Mouse (Mus musculus): ENCODE measurements at regions not wholly inside any gene's neighbourhood (a gene's known extent, or its start where the extent isn't known, plus 50 kb on each side); places are given as distances from the start of the nearest gene placed in this dataset.

DNA sequence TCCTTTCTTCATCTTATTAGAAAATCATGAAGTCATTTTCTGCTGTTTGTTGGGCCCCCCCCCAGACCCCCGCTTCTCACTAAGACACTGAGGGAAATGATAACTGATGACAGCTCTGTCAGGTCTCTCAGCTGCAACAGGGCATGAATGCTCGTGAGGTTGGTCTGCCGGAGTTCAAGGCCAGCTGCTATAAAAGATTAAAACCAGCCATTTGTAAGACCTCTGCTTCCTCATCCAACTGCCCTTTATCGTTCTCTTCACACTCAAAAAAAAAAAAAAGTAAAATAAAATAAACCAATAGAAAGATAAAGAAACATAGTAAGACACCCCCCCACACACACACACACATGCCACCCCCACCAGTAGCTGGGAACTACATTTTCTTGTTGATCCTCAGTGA lies 153.0 kb upstream of the Rpl38 start:
- 40% methylated on average over 4 of the region's 4 CpGs for WGBS
- Histone ChIP-seq H3K27me3 (peaks cover 11% of the 10 kb centered on the region), H3K9ac (no peak overlapping the region), H3K9me3 (replicated peaks) (no peaks in the 10 kb centered on the region), H3K4me1 (replicated peaks) (no peaks in the 10 kb centered on the region; the same call in 1 of the 2 replicates), H3K4me2 (no peak overlapping the region), H3K4me3 (no peak overlapping the region), H3K27ac (no peak overlapping the region), H3K36me3 (no peaks in the 10 kb centered on the region)
- no peak for ATAC-seq (replicated peaks; ENCODE audit: insufficient number of reproducible peaks, insufficient read depth, low FRiP score, low read depth)

GRCm38 (mm10) chr11:114514126-114514525 lies 154.2 kb upstream of the Rpl38 start:
- H3K9ac ChIP-seq: no peak overlapping the region
- H3K27me3 ChIP-seq: peaks cover 11% of the 10 kb centered on the region
- no peaks in the 10 kb centered on the region; the same call in 1 of the 2 replicates for H3K4me1 ChIP-seq (replicated peaks)
- no peaks in the 10 kb centered on the region for H3K9me3 ChIP-seq (replicated peaks)
- WGBS: 89% methylated on average over 2 of the region's 2 CpGs
- no peak overlapping the region for H3K27ac ChIP-seq
- no peak for ATAC-seq (replicated peaks; ENCODE audit: insufficient number of reproducible peaks, insufficient read depth, low FRiP score, low read depth)
- no peaks in the 10 kb centered on the region for H3K36me3 ChIP-seq
- H3K4me2 ChIP-seq: no peak overlapping the region
- no peak overlapping the region for H3K4me3 ChIP-seq

GRCm38 (mm10) chr11:114513446-114513845 lies 154.9 kb upstream of the Rpl38 start:
- no peak overlapping the region for H3K4me2 ChIP-seq
- 23% methylated on average over 5 of the region's 5 CpGs for WGBS
- no peak for ATAC-seq (replicated peaks; ENCODE audit: insufficient number of reproducible peaks, insufficient read depth, low FRiP score, low read depth)
- H3K4me3 ChIP-seq: no peak overlapping the region
- no peak overlapping the region for H3K27ac ChIP-seq
- H3K9me3 ChIP-seq (replicated peaks): no peaks in the 10 kb centered on the region
- no peaks in the 10 kb centered on the region; the same call in 1 of the 2 replicates for H3K4me1 ChIP-seq (replicated peaks)
- H3K36me3 ChIP-seq: no peaks in the 10 kb centered on the region
- no peak overlapping the region for H3K9ac ChIP-seq
- H3K27me3 ChIP-seq: peaks cover 11% of the 10 kb centered on the region

GRCm38 (mm10) chr11:114511994-114512393 lies 156.3 kb upstream of the Rpl38 start:
- Histone ChIP-seq H3K27ac (no peak overlapping the region), H3K27me3 (peaks cover 11% of the 10 kb centered on the region), H3K9ac (no peak overlapping the region), H3K4me2 (no peak overlapping the region), H3K36me3 (no peaks in the 10 kb centered on the region), H3K9me3 (replicated peaks) (no peaks in the 10 kb centered on the region), H3K4me3 (no peak overlapping the region), H3K4me1 (replicated peaks) (no peaks in the 10 kb centered on the region; the same call in 1 of the 2 replicates)
- WGBS: 15% methylated on average over 5 of the region's 5 CpGs
- ATAC-seq (replicated peaks; ENCODE audit: insufficient number of reproducible peaks, insufficient read depth, low FRiP score, low read depth): no peak

DNA sequence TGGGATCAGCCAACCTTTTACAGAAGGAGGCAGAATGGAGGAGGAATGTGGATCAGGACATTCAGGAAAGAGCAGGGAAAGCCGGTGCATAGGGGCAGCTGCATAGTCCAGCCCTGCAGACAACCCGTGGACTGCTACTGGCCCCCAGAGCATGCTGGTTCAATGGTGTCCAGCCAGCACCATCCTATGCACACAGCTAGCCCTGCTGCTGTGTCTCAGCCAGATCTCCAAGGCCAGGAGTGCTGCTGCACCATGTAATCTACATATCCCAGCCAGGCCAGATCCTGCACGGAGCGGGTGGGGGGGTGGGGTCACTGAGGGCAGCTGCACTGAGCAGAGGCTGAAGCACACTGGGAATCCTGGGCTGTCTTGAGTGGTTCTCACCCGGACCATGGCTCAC lies 165.8 kb upstream of the Rpl38 start:
- 15% methylated on average over 5 of the region's 5 CpGs for WGBS

GRCm38 (mm10) chr11:114501869-114502540 lies 166.3 kb upstream of the Rpl38 start:
- no peak overlapping the region for H3K9ac ChIP-seq
- H3K4me2 ChIP-seq: no peak overlapping the region
- 39% methylated on average over 4 of the region's 5 CpGs for WGBS
- no peak for ATAC-seq (replicated peaks; ENCODE audit: insufficient number of reproducible peaks, insufficient read depth, low FRiP score, low read depth)
- H3K4me1 ChIP-seq (replicated peaks): no peaks in the 10 kb centered on the region; the same call in 1 of the 2 replicates
- no peaks in the 10 kb centered on the region for H3K36me3 ChIP-seq
- H3K9me3 ChIP-seq (replicated peaks): no peaks in the 10 kb centered on the region
- no peak overlapping the region for H3K27ac ChIP-seq
- H3K4me3 ChIP-seq: no peak overlapping the region
- no peaks in the 10 kb centered on the region for H3K27me3 ChIP-seq

More for the DNA sequence above, 165.8 kb upstream of the Rpl38 start:
- no peak overlapping the region for H3K4me2 ChIP-seq
- no peaks in the 10 kb centered on the region for H3K27me3 ChIP-seq
- no peak for ATAC-seq (replicated peaks; ENCODE audit: insufficient number of reproducible peaks, insufficient read depth, low FRiP score, low read depth)
- no peak overlapping the region for H3K4me3 ChIP-seq
- no peaks in the 10 kb centered on the region for H3K9me3 ChIP-seq (replicated peaks)
- no peak overlapping the region for H3K9ac ChIP-seq
- no peaks in the 10 kb centered on the region for H3K36me3 ChIP-seq
- no peak overlapping the region for H3K27ac ChIP-seq
- no peaks in the 10 kb centered on the region; the same call in 1 of the 2 replicates for H3K4me1 ChIP-seq (replicated peaks)

- Histone ChIP-seq H3K4me1 (replicated peaks) (no peaks in the 10 kb centered on the region; the same call in 1 of the 2 replicates), H3K4me3 (no peak overlapping the region), H3K9ac (no peak overlapping the region), H3K27me3 (peaks cover 3% of the 10 kb centered on the region; the same call in 1 of the 2 replicates), H3K9me3 (replicated peaks) (no peaks in the 10 kb centered on the region), H3K27ac (no peak overlapping the region), H3K36me3 (no peaks in the 10 kb centered on the region), H3K4me2 (no peak overlapping the region)
- no peak for ATAC-seq (replicated peaks; ENCODE audit: insufficient number of reproducible peaks, insufficient read depth, low FRiP score, low read depth)
- 90% methylated on average over 7 of the region's 7 CpGs for WGBS
Measured at GRCm38 (mm10) chr11:114500416-114500815, 167.9 kb upstream of the Rpl38 start.

- Histone ChIP-seq H3K4me2 (no peak overlapping the region), H3K36me3 (no peaks in the 10 kb centered on the region), H3K4me1 (replicated peaks) (no peaks in the 10 kb centered on the region; the same call in 1 of the 2 replicates), H3K9me3 (replicated peaks) (no peaks in the 10 kb centered on the region), H3K4me3 (no peak overlapping the region), H3K27ac (no peak overlapping the region), H3K9ac (no peak overlapping the region), H3K27me3 (peaks cover 3% of the 10 kb centered on the region; the same call in 1 of the 2 replicates)
- 78% methylated on average over 12 of the region's 12 CpGs for WGBS
- ATAC-seq (replicated peaks; ENCODE audit: insufficient number of reproducible peaks, insufficient read depth, low FRiP score, low read depth): no peak
Measured at GRCm38 (mm10) chr11:114499665-114500064, 168.7 kb upstream of the Rpl38 start.

DNA sequence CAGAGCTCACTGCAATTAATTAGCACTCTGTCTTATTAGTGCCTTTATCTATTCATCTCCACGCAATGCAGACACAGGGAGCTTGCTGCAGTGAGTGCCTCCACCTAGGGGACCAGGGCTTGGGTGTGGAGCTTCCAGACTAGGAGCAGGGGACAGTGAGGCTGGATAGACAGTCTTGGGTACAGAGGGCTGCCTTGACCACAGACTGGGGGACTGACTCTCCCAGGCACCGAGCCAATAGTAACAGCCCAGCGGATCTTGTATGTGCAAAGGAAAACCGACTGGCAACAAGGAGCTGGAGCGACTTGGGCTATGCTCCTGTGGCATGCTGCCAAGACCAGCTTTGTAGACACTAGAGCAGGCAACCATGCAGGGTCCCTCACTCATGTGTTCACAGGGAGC lies 172.8 kb upstream of the Rpl38 start:
- 35% methylated on average over 5 of the region's 5 CpGs for WGBS
- Histone ChIP-seq H3K9ac (no peak overlapping the region), H3K4me3 (no peak overlapping the region), H3K27me3 (peaks cover 36% of the 10 kb centered on the region), H3K27ac (no peak overlapping the region), H3K4me1 (replicated peaks) (no peaks in the 10 kb centered on the region), H3K4me2 (no peak overlapping the region), H3K36me3 (no peaks in the 10 kb centered on the region), H3K9me3 (replicated peaks) (no peaks in the 10 kb centered on the region)
- no peak for ATAC-seq (replicated peaks; ENCODE audit: insufficient number of reproducible peaks, insufficient read depth, low FRiP score, low read depth)

DNA sequence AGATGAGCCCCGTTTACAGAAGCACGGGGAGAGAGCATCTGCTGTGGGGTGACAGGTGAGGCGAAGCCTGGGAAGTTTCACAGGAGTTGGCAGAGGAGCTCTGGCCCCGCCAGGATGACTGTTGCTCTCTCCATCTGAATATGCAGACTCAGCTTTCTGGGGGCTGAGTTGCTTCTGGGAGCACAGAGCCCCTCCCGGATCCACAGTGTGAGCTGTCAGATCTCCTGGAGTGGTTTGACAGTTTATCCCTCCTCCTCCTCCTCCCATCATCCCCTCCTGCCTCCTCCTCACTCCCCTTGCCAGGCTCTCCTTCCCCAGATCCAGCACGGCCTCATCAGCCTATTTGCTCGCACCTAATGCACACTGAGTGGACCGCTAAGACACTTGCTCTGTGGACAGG lies 181.9 kb upstream of the Rpl38 start:
- peaks cover 6% of the 10 kb centered on the region; the same call in 1 of the 2 replicates for H3K4me1 ChIP-seq (replicated peaks)
- no peak for ATAC-seq (replicated peaks; ENCODE audit: insufficient number of reproducible peaks, insufficient read depth, low FRiP score, low read depth)
- H3K9ac ChIP-seq: no peak overlapping the region
- no peaks in the 10 kb centered on the region for H3K9me3 ChIP-seq (replicated peaks)
- no peak overlapping the region for H3K27ac ChIP-seq
- peaks cover 42% of the 10 kb centered on the region for H3K27me3 ChIP-seq
- no peaks in the 10 kb centered on the region for H3K36me3 ChIP-seq
- H3K4me3 ChIP-seq: no peak overlapping the region
- WGBS: 26% methylated on average over 8 of the region's 8 CpGs
- H3K4me2 ChIP-seq: no peak overlapping the region

DNA sequence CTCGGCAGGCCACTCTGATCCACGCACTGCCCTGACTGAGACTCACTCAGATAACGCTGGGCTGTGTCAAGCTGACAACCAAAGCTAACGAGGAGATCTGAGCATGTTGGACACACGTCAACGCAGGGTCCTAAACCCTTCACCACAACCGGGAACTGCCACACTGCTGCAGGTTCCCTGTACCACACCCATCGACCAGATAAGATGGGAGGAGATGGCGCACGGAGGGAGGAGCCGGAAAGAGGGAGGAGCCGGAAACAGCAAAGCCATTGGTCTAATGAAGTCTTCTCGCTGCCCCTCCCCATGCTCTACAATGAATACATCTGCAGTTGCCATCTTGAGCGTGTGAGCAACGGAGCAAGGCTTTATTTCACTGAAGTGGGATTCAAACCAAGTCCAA lies 182.9 kb upstream of the Rpl38 start:
- no peak for ATAC-seq (replicated peaks; ENCODE audit: insufficient number of reproducible peaks, insufficient read depth, low FRiP score, low read depth)
- Histone ChIP-seq H3K9ac (no peak overlapping the region), H3K27ac (no peak overlapping the region), H3K9me3 (replicated peaks) (no peaks in the 10 kb centered on the region), H3K36me3 (no peaks in the 10 kb centered on the region), H3K4me1 (replicated peaks) (peaks cover 6% of the 10 kb centered on the region; the same call in 1 of the 2 replicates), H3K4me3 (no peak overlapping the region), H3K4me2 (peak overlapping the region; percentile 19; the same call in 1 of the 2 replicates), H3K27me3 (peaks cover 36% of the 10 kb centered on the region)
- 42% methylated on average over 15 of the region's 15 CpGs for WGBS

DNA sequence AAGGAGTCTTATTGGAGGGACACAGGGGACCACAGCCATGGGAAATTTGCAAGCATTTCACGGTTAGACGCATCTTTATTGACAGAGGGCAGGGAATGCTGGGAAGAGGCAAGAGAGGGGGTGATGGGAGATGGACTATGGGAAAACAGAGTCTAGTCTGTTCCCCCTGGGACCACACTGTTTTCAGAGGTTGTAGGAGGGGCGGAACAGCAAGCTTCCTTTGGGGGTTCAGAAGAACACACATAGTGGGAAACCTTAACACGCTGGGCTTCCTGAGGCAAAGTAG lies 183.7 kb upstream of the Rpl38 start:
- H3K4me2 ChIP-seq: no peak overlapping the region
- H3K36me3 ChIP-seq: no peaks in the 10 kb centered on the region
- WGBS: 89% methylated on average over 4 of the region's 4 CpGs
- H3K9ac ChIP-seq: no peak overlapping the region
- no peak overlapping the region for H3K4me3 ChIP-seq
- H3K27me3 ChIP-seq: peaks cover 35% of the 10 kb centered on the region
- no peaks in the 10 kb centered on the region for H3K9me3 ChIP-seq (replicated peaks)
- H3K4me1 ChIP-seq (replicated peaks): peaks cover 6% of the 10 kb centered on the region; the same call in 1 of the 2 replicates
- H3K27ac ChIP-seq: no peak overlapping the region
- ATAC-seq (replicated peaks; ENCODE audit: insufficient number of reproducible peaks, insufficient read depth, low FRiP score, low read depth): no peak
